Mouse (Mus musculus): Measurements from ENCODE around the gene Cyp4x1.

DNA sequence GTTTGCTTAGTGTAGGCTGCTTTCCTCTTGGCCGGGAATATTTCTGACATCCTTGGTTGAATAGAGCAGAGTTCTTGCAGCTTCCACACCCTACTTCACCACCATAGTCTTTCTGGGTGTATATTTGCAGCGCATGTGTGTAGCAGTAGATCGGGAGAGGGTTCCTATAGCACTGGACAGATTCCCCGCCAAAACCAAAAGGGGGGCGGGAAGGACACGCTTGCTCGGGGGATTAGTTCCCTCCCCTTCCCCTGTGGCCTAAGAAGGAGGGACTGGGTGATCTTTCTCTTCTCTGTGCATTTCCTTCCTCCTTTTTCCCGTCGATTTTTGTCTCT, 71.6 kb downstream of the Cyp4x1 start:
- TF ChIP-seq CTCF (IDR thresholded peaks at IDR 0.05; ENCODE audit: control insufficient read depth, insufficient read depth, insufficient replicate concordance, low read depth, low read length) (no peak), POLR2A (IDR thresholded peaks at IDR 0.05; ENCODE audit: control insufficient read depth, low read depth, low read length) (no peak)
